Mouse (Mus musculus): Measurements from ENCODE around the gene Cldn19.

Gene Cldn19

DNA sequence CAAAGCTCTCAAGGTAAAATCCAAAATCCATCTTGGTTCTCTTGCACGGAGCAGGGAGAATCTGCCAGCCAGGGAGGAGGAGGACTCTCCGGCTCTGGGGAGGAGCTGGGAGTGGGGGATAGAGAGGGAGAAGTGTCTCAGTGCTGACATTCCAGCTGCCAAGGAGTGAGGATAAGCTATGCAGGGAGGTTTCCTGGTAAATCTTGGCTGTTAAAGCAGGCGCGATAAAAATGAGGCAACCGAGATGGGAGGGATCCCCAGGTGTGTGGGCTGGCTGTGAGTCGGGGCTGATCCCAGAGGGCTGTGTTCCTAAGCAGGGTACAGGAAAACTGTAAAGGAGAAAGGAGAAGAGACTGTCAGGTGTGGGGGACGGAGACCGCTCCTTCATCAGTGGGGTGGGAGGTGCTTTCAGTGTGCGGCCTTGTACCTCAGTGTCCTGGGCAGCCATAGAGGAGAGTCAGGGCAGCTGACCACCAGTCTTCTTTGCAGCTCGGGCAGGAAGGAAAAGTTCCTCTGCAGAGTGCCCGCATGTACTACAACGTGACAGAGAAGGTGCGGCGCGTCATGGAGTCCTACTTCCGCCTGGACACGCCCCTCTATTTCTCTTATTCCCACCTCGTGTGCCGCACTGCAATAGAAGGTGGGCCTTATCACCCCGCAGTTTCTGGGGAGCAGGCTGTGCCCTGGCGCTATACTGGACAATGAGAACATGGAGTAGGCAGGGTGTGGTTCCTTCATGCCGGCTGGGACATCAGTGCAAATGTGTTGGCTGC is 10.6 kb upstream of the Cldn19 start:
- ChIA-PET POLR2A (interaction anchor here (0.7 to 8.6 kb wide), 17 partner anchors 11 to 1030 kb away, joined by 3 to 83 read pairs (median 4); partner anchors contain the start of genes AU022252 (in 2 of the 4), Cldn19 (in 2 of the 4), P3h1 (in 2 of the 4) and Tmem269 (in 1 of the 4)), CTCF (interaction anchor here in 2 of 4 experiments (0.5 to 1.0 kb wide), 3 partner anchors 9 to 89 kb away, joined by 3 to 12 read pairs (median 3); no protein-coding TSS in a partner anchor)

DNA sequence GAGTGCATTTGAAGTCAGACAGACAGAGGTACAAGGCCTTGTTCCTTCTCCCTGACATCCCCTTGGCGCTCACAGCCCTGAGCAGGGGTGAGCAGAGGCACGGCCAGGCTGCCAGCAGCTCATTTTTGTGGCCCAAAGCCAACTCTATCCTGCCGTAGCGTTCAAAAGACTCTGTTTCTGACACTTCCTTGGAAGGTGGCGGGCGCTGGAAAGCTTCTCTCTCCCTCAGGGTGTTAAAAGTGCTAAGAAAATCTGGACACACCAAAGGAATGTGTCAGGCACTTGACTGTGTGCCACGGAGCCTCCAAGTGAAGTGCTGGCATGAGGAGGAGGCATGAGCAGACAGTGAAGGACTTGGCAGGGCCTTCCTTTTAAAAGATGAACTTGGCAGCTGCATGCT is 9.7 kb upstream of the Cldn19 start:
- ChIA-PET CTCF (interaction anchor here in 2 of 4 experiments (1.0 to 1.1 kb wide), 2 partner anchors 8 to 75 kb away, joined by 3 read pairs; no protein-coding TSS in a partner anchor), POLR2A (interaction anchor here in 3 of 4 experiments (0.7 to 8.6 kb wide), 14 partner anchors 10 to 103 kb away, joined by 3 to 83 read pairs (median 4); partner anchors contain the start of genes Cldn19 (in 2 of the 3), AU022252 (in 1 of the 3) and P3h1 (in 1 of the 3))

DNA sequence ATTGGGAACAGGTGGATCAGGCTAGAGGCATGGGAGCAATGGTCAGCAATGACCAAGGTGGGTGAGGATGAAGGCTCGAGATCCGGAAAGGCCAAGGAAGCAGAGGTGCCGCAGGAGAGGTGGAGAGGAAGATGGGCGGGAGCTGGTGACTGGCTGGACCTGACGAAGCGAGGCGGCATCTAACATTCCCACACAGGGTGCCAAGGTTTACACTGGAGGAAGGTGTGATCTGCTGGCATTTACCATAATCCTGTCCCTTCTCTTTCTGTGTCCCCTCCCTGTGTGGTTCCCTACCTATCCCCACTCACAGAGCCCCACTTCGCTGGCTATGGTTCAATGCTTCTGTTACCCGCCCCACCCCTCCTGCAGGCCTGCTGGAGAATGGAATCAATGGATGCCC is 9.3 kb upstream of the Cldn19 start:
- POLR2A ChIA-PET, result interaction anchor here in 3 of 4 experiments (0.7 to 8.6 kb wide), 16 partner anchors 8 to 102 kb away, joined by 3 to 83 read pairs (median 4); partner anchors contain the start of genes Cldn19 (in 2 of the 3), AU022252 (in 1 of the 3), P3h1 (in 1 of the 3) and Ybx1 (in 1 of the 3)
- CTCF ChIA-PET, result interaction anchor here in 2 of 4 experiments (1.1 to 3.9 kb wide), 4 partner anchors 7 to 185 kb away, joined by 3 to 32 read pairs (median 11); no protein-coding TSS in a partner anchor

DNA sequence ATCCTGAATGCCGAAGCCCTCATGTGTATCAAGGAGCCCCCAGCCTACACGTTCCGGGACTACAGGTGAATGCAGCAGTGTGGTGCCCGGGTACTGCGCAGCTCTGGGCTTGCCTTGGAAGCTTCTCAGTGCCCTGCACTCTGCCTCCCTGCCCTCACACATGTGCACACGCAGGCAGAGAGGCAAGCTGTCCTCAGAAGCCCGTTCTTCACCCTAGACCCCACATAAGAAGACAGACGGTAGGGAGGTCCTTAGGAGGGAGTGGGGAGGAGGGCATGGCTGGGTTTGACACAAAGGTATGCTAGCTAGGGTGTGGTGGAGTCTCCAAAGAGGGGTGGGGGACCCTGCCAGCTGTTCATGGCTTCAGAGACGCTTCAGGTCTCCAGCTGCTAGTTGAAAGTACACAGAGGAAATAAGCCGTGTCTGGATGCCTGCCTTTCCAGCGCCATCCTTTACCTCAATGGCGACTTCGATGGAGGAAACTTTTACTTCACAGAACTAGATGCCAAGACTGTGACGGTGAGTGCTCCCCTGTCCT is 8.5 kb upstream of the Cldn19 start:
- CTCF ChIA-PET, result interaction anchor here in 3 of 4 experiments (0.6 to 3.9 kb wide), 16 partner anchors 8 to 184 kb away, joined by 3 to 32 read pairs (median 4); partner anchors contain the start of genes AU022252 (in 1 of the 3) and P3h1 (in 1 of the 3)
- POLR2A ChIA-PET, result interaction anchor here in 3 of 4 experiments (0.5 to 8.6 kb wide), 21 partner anchors 8 to 668 kb away, joined by 3 to 83 read pairs (median 12); partner anchors contain the start of genes Cldn19 (in 2 of the 3), AU022252 (in 1 of the 3), P3h1 (in 1 of the 3) and Ybx1 (in 1 of the 3)

DNA sequence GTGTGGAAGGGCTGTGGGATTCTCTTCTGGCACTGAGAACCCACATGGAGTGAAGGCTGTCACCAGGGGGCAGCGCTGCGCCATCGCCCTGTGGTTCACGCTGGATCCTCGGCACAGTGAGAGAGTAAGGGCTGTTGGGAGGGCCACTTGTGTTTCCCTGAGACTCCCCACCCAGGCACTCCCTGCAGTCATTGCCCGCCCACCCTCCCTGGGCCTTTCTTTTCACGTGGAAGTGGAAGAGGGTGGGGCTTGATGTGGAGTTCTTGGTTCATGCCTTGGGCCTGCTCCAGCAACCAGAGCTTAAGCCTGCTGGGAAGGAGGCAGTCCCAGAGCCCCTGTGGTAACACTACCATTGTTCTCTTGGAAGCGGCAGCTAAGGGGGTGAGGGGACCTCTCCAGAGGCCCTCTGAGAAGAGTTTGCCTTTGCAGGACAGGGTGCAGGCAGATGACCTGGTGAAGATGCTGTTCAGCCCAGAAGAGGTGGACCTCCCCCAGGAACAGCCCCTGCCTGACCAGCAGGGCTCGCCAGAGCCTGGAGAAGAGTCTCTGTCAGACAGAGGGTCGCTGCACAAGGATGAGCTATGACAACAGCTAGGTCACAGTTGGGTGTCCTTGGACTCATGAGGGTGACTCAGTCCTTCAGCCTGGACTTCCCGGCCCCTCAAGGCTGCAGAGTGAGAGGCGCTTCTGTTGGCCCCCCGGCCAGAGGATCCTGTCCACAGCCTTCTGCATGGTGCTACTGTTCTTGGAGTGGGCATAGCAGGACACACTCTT is 7.6 kb upstream of the Cldn19 start:
- ChIA-PET CTCF (interaction anchor here (0.6 to 3.9 kb wide), 51 partner anchors 8 to 974 kb away, joined by 3 to 32 read pairs (median 4); partner anchors contain the start of genes AU022252 (in 3 of the 4), P3h1 (in 3 of the 4) and Svbp (in 1 of the 4)), POLR2A (interaction anchor here in 3 of 4 experiments (0.5 to 8.6 kb wide), 41 partner anchors 8 to 667 kb away, joined by 3 to 83 read pairs (median 5); partner anchors contain the start of genes AU022252 (in 3 of the 3), P3h1 (in 3 of the 3), Ybx1 (in 3 of the 3) and Cldn19 (in 2 of the 3))

DNA sequence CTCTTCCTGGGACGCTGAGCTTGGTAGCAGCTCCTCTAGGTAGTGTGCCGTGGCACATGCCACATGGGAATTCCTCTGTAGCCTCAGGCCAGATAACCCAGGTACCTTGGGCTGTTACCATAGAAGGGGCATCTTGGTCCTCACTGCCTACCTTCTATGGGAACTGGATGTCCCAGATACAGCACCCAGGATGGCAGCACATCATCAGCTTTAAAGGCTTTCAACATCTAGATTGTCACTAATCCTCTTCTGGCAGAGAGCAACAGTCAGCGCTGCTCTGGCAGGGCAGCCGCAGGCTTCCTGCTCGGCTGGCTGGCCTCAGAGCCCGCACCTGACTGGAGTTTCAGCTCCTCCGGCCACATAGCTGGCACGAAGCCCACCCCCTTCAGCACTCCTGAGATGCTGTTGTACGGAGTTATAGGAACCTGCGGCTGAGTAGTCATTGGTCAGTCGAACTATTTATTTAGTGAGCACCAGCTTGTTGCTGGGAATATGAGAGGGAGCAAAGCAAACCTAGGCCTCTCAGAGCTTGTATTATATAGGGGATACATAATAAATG is 6.7 kb upstream of the Cldn19 start:
- POLR2A ChIA-PET, result interaction anchor here (0.6 to 8.6 kb wide), 32 partner anchors 8 to 822 kb away, joined by 3 to 83 read pairs (median 4); partner anchors contain the start of genes AU022252 (in 3 of the 4), P3h1 (in 3 of the 4), Cldn19 (in 2 of the 4) and Ppih (in 2 of the 4)

DNA sequence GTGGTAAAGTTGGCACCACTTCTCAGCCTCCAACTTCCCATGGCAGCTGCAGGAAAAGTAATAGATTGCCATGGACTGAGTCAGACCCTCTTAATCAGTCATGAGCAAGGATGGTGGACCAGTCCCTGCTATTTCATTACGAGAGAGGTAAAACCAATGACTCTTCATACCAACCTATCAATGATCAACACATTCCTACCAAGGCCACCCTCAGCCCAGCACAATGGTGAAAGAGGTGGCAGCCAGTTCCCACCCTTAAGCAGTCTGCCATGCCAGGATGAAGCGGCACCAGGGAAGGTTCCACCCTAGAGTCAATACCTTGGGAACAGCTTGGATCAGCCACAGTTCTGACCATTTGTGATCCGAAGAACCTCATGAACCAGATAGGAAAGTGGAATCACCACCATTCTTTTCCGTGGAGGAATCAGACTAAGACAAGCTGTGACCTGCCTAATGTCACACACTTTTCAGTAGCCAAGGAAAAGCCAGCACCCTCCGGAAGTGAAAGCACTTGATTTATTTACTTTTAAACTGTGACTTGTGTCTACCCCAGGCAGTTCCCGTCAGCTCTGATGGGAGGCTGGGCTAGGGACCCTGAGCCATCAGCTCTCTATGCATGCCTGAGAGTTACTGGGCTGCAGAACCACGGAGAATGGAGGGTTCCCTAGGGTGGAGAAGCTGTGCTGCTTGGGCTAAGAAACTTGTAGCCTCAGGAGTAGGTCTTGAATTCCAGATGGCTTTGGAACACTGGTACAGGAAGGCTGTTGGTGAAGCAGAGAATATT is 3.0 kb upstream of the Cldn19 start:
- CTCF ChIA-PET, result interaction anchor here in 1 of 4 experiments (1.6 kb wide), 1 partner anchor 13 kb away, joined by 5 read pairs; no protein-coding TSS in a partner anchor

More for the DNA sequence above, 6.7 kb upstream of the Cldn19 start:
- CTCF ChIA-PET, result interaction anchor here (0.6 to 3.9 kb wide), 25 partner anchors 8 to 152 kb away, joined by 3 to 32 read pairs (median 5); partner anchors contain the start of genes AU022252 (in 1 of the 4) and P3h1 (in 1 of the 4)

DNA sequence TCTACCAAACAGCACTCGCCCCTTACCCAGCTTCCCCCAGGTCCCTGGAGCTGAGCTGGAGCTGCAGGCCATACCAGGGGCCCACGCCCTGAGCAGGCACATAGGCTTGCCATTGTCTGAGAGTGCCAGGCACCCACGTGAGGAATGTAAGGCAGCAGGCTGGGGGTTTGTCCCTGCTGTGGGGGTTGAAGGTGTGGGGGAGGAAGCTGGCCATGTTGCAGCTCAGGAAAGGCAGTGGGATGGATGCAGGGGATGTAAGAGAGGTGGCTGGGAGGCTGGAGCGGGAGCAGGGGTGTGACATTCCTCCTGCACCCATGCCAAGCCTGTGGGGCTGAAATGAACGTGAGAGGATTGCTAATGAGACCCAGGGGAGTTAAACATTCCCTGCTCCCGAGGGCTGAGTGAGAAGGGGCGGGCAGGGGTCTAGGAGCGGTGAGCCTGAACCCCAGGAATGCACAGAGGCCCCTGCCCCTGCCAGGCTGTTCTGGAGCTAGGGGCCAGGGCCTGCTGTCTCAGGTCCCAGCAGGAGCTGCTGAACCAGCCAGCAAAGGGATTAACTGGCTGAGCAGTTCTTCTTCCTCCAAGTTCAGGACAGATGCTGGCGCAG is 1.1 kb upstream of the Cldn19 start:
- CTCF ChIA-PET, result interaction anchor here in 3 of 4 experiments (0.6 to 2.4 kb wide), 5 partner anchors 9 to 116 kb away, joined by 3 to 7 read pairs (median 3); no protein-coding TSS in a partner anchor

More for the DNA sequence above, 3.0 kb upstream of the Cldn19 start:
- POLR2A ChIA-PET, result interaction anchor here in 3 of 4 experiments (0.7 to 1.5 kb wide), 6 partner anchors 15 to 144 kb away, joined by 3 to 6 read pairs (median 4); partner anchors contain the start of genes AU022252 (in 1 of the 3), P3h1 (in 1 of the 3), Slc2a1 (in 1 of the 3) and Ybx1 (in 1 of the 3)

DNA sequence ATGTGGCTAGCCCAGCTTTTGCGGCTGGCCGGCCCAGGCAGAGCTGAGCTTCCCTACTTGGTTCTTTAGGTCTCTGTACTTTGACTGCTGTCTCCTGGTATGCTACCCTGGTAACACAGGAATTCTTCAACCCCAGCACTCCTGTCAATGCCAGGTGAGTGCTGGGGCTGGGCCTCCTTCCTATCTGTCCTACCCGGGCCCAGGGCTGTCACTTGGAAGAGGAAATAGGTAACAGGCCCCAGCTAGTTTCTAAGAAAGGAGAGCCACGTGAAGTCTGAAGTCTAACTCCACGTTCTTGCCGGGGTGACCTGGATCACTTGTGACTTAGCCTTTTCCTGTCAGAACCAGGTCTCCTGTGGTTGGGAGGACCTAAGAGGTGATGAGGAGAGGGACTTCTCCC is 1.9 kb downstream of the Cldn19 start:
- ChIA-PET POLR2A (interaction anchor here (0.6 to 3.7 kb wide), 23 partner anchors 8 to 120 kb away, joined by 3 to 23 read pairs (median 6); partner anchors contain the start of genes AU022252 (in 2 of the 4), P3h1 (in 2 of the 4) and Ybx1 (in 2 of the 4)), CTCF (interaction anchor here in 3 of 4 experiments (0.6 to 4.2 kb wide), 8 partner anchors 9 to 373 kb away, joined by 3 to 19 read pairs (median 3); no protein-coding TSS in a partner anchor)

More for the DNA sequence above, 1.1 kb upstream of the Cldn19 start:
- POLR2A ChIA-PET, result interaction anchor here in 3 of 4 experiments (0.6 to 3.7 kb wide), 19 partner anchors 7 to 58 kb away, joined by 3 to 23 read pairs (median 4); partner anchors contain the start of genes AU022252 (in 2 of the 3), P3h1 (in 2 of the 3) and Ybx1 (in 1 of the 3)

DNA sequence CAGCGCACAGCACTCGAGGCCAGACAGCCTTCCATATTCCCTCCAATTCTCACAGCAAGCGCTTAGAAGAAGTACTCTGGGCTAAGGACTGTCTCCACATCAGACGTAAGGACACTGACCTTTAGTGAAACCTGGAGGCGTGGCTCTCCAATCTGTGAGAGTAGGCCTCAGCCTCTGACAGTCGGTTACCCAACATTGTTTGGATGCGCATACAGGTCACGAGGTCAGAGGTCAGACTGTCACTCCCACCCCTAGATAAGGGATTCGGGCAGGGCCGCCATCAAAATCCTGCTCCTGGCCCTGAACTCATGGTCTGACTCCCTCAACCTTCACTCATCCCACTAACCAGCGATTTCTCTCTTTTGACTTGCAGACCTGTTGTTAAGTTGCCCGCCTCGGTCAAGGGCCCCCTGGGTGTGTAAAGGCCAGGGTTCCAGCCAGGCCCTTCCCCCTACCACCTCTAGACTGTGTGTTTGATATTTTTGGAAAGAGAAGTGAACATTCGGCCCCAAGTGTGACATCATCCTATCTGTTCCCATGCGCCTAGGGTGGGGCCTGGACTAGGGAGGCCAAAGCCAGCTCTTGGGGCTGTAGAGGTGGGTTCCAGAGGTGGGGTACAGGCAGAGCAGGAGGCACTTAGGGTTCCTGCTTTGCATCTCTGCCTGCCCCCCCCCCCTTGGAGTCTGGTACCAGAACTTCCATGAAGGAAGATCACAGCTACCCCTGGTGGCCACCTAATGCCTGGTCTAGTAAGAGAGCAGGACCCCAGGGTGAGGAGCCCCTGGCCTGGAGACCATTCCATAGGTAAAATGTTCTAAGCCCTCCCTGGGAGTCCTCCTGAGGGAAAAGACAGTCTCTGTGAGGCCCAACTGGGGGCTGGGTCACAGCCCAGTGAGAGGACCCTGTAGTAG is 4.4 kb downstream of the Cldn19 start:
- ChIA-PET POLR2A (interaction anchor here in 3 of 4 experiments (0.6 to 7.4 kb wide), 19 partner anchors 10 to 187 kb away, joined by 3 to 83 read pairs (median 8); partner anchors contain the start of genes Ybx1 (in 3 of the 3), AU022252 (in 2 of the 3), P3h1 (in 2 of the 3) and Tmem269 (in 1 of the 3)), CTCF (interaction anchor here (0.6 to 4.2 kb wide), 16 partner anchors 10 to 407 kb away, joined by 3 to 19 read pairs (median 3); no protein-coding TSS in a partner anchor)

DNA sequence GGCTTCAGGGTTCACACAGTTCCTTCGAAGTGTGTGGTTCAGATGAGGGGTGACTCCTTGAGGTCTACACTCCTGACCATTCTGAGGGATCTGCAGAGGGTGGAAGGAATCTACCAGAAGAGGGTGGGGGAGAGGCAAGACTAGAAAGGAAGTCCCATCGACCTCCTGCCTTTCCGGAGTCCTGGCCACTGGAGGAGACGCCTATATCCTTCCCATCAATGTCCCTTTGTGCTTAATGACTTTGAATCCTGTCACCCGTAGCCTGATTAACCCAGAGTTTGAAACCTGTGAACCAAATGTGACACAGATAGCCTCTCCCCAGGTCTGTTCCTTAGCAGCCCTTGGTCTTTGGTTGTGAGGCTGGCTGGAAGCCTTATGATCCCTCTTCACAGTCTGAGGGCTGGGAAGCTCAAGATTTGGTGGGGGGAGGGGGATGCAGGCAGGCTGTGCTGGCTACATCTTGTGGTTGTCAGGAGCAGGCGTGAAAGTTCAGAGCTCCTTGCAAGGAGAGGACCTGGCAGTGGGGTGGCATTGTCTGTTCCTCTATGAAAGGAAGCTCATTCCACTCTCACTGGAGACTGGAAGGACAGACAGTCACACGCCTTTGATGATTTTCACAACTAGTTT is 6.0 kb downstream of the Cldn19 start:
- CTCF ChIA-PET, result interaction anchor here in 3 of 4 experiments (0.6 to 1.9 kb wide), 7 partner anchors 11 to 28 kb away, joined by 3 to 14 read pairs (median 7); partner anchors contain the start of genes AU022252 (in 1 of the 3) and P3h1 (in 1 of the 3)
- POLR2A ChIA-PET, result interaction anchor here (0.6 to 9.8 kb wide), 28 partner anchors 8 to 105 kb away, joined by 3 to 114 read pairs (median 6); partner anchors contain the start of genes Ybx1 (in 2 of the 4), AU022252 (in 1 of the 4), P3h1 (in 1 of the 4) and Ppih (in 1 of the 4)

DNA sequence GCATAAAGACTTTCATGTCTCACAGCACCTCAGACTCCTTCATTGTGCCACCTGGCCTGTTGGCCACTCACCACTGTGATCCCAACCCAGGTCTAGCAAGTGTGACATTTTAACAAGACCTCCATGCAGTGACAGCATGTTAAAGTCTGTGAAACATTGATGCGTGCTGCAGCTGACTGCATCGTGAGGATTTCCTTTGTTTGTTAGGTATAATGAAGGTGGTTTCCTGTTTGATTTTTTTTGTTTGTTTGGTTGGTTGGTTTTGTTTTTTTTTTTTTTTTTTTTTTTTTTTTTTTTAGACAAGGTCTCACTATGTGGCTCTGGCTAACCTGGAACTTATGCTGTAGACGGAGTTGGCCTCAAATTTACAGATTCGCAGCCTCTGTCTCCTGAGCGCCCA is 7.3 kb downstream of the Cldn19 start:
- POLR2A ChIA-PET, result interaction anchor here in 3 of 4 experiments (0.7 to 9.8 kb wide), 18 partner anchors 8 to 67 kb away, joined by 3 to 114 read pairs (median 5); partner anchors contain the start of genes Ppih (in 1 of the 3) and Svbp (in 1 of the 3)
- CTCF ChIA-PET, result interaction anchor here in 3 of 4 experiments (1.3 to 1.9 kb wide), 5 partner anchors 14 to 25 kb away, joined by 3 to 14 read pairs (median 8); no protein-coding TSS in a partner anchor

DNA sequence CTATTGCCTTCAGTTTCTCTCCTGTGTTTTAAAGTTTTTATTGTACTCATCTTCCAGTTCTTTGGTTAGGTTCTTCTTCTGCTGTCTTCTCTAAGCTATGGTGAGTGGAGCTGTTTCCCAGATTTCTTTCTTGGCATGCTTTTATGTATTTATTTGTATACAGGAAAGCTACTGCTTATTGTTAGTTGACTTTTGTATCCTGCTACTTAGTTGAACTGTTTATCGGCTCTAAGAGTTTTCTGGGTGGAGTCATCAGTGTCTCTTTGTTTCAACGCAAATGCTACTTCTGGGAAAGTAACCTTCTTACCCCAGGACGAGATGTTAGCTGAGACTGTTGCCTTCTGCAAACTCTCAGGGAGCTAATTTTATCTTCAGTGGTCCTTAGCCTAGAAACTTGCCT is 8.2 kb downstream of the Cldn19 start:
- POLR2A ChIA-PET, result interaction anchor here in 3 of 4 experiments (0.5 to 9.8 kb wide), 11 partner anchors 9 to 103 kb away, joined by 3 to 114 read pairs (median 5); partner anchors contain the start of gene Cldn19 (in 1 of the 3)
- CTCF ChIA-PET, result interaction anchor here in 3 of 4 experiments (0.9 to 1.5 kb wide), 3 partner anchors 16 to 25 kb away, joined by 3 to 5 read pairs (median 3); no protein-coding TSS in a partner anchor
